Mouse (Mus musculus) bone marrow macrophage, adult 2 months (primary cell): Measurements from ENCODE around the gene Golph3l. TPM values are rescaled to one million over a fixed set of nuclear protein-coding genes. Genes with fewer than 3 reads are reported as not detected.
A peak's percentile ranks its signal among the peaks of the same experiment; 100 is the strongest.

Source experiments
- H3K27ac ChIP-seq: 2 replicates; pipeline ENCODE4 v1.5.1; 2012; ENCODE audit warnings: low read depth, low read length; ENCODE audit not compliant: insufficient read depth
- H3K4me1 ChIP-seq: 2 replicates; pipeline ENCODE4 v1.6.1; 2012; ENCODE audit warnings: low read length; ENCODE audit not compliant: control insufficient read depth, insufficient read depth
- H3K4me3 ChIP-seq: 2 replicates; pipeline ENCODE4 v1.5.1; 2012; ENCODE audit warnings: mild to moderate bottlenecking, low read length, moderate library complexity; ENCODE audit not compliant: insufficient read depth
- CTCF ChIP-seq: IDR thresholded peaks from 2 replicates; pipeline ENCODE4 v1.5.1; 2012; ENCODE audit warnings: low read depth, mild to moderate bottlenecking, low read length, moderate library complexity
- POLR2A ChIP-seq: IDR thresholded peaks from 2 replicates; pipeline ENCODE4 v1.6.1; 2012; ENCODE audit warnings: mild to moderate bottlenecking, low read depth, low read length, borderline replicate concordance
- polyA plus RNA-seq: library from polyadenylated mRNA; stranded (reverse); fragments of >200 nt; gene quantifications from 2 replicates; pipeline ENCODE4 v1.2.4, GENCODE M21; 2012; ENCODE audit not compliant: missing spikeins, insufficient read depth, insufficient read length

Golph3l gene
- polyA plus RNA-seq, 1 experiment: 75.3 TPM

DNA sequence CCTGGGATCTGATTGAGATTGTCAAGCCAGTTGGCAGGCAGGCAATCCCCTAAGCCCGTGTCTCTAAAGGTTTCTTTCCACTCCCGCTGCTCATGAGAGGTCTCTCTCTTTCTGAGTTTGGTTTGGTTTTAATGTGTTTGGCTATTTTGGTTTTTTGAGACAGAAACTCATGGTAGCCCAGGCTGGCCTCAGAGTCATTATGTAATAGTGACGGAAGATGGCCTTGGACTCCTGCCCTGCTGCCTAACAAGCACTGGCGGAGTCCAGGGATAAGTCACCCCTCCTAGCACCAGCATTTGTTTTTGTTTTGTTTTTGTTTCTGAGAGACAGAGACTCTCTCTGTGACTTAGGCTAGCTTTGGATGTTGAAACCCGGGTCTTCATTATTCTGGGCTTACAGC, 66.7 kb downstream of the Golph3l start:
- peak overlapping the region; percentile 100 for H3K27ac ChIP-seq
- no peak for TF ChIP-seq CTCF
- no peak for TF ChIP-seq POLR2A
- peaks cover 65% of the 10 kb centered on the region for H3K4me1 ChIP-seq
- no peak overlapping the region for H3K4me3 ChIP-seq

GRCm38 (mm10) chr3:95657108-95657507, 68.4 kb downstream of the Golph3l start:
- H3K27ac ChIP-seq: peak overlapping the region; percentile 99
- TF ChIP-seq POLR2A (no peak), CTCF (no peak)
- no peak overlapping the region for H3K4me3 ChIP-seq
- peaks cover 51% of the 10 kb centered on the region for H3K4me1 ChIP-seq

GRCm38 (mm10) chr3:95657711-95658110, 69.0 kb downstream of the Golph3l start:
- peak overlapping the region; percentile 99 for H3K27ac ChIP-seq
- H3K4me3 ChIP-seq: peak overlapping the region; percentile 97
- TF ChIP-seq POLR2A: no peak
- TF ChIP-seq CTCF: no peak
- H3K4me1 ChIP-seq: peaks cover 47% of the 10 kb centered on the region

- peaks cover 45% of the 10 kb centered on the region for H3K4me1 ChIP-seq
- no peak for TF ChIP-seq CTCF
- TF ChIP-seq POLR2A: peak; percentile 84; the same call in 1 of the 2 replicates
These were observed 69.6 kb downstream of the Golph3l start, which contains the start of gene Mcl1 for GRCm38 (mm10) chr3:95658236-95658867. Mcl1 (plus strand) TSS chr3:95658788.

GRCm38 (mm10) chr3:95658868-95659712, 70.4 kb downstream of the Golph3l start:
- TF ChIP-seq POLR2A: no peak
- no peak for TF ChIP-seq CTCF
- Histone ChIP-seq H3K4me1 (peaks cover 47% of the 10 kb centered on the region), H3K27ac (peak overlapping the region; percentile 99), H3K4me3 (peak overlapping the region; percentile 97)

More at GRCm38 (mm10) chr3:95658236-95658867, 69.6 kb downstream of the Golph3l start, which contains the start of gene Mcl1:
- peak within 1 kb of the TSS; percentile 99 for H3K27ac ChIP-seq
- H3K4me3 ChIP-seq: peak within 1 kb of the TSS; percentile 97

- Histone ChIP-seq H3K27ac (peak overlapping the region; percentile 99), H3K4me1 (peaks cover 47% of the 10 kb centered on the region), H3K4me3 (peak overlapping the region; percentile 97)
- TF ChIP-seq CTCF (no peak), POLR2A (no peak)
These were observed 71.2 kb downstream of the Golph3l start for GRCm38 (mm10) chr3:95659948-95660347.

DNA sequence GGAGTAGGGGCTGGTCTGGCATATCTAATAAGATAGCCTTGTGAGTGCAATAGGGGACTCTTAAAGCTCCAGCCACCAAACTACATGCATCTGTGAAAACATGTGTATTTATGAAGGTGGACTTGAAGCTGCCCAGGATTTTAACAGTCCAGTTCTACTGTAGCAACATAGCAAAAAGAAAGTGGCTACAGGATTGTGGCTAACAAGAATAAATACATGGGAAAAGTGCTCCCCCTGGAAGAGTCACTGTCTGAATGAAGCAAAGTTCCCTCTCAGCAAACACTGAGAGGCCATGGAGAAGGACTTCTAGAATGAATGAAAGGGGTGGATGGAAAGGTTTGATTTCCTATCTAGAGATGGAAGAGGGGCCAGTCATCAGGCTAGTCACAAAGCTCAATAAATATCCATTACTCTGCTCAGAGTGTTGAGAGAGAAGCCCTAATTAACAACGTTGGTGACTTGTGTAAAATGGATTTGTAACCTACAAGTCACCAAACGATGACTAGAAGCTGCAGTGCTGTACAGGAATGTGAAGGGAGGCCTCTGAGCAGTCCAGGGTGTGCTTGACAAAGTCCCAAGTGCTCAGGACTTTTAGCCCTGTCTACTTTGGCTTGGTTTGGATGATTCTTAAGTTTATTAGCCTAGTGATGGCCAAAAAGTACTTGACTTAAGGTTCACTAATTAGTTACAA, 72.2 kb downstream of the Golph3l start:
- peaks cover 42% of the 10 kb centered on the region for H3K4me1 ChIP-seq
- H3K27ac ChIP-seq: peak overlapping the region; percentile 99

GRCm38 (mm10) chr3:95661945-95662715, 73.4 kb downstream of the Golph3l start:
- no peak for TF ChIP-seq POLR2A
- H3K4me1 ChIP-seq: peaks cover 42% of the 10 kb centered on the region
- peak overlapping the region; percentile 79 for H3K27ac ChIP-seq
- H3K4me3 ChIP-seq: peak overlapping the region; percentile 59

More for the DNA sequence above, 72.2 kb downstream of the Golph3l start:
- peak overlapping the region; percentile 97 for H3K4me3 ChIP-seq
- TF ChIP-seq POLR2A: no peak
- TF ChIP-seq CTCF: no peak

DNA sequence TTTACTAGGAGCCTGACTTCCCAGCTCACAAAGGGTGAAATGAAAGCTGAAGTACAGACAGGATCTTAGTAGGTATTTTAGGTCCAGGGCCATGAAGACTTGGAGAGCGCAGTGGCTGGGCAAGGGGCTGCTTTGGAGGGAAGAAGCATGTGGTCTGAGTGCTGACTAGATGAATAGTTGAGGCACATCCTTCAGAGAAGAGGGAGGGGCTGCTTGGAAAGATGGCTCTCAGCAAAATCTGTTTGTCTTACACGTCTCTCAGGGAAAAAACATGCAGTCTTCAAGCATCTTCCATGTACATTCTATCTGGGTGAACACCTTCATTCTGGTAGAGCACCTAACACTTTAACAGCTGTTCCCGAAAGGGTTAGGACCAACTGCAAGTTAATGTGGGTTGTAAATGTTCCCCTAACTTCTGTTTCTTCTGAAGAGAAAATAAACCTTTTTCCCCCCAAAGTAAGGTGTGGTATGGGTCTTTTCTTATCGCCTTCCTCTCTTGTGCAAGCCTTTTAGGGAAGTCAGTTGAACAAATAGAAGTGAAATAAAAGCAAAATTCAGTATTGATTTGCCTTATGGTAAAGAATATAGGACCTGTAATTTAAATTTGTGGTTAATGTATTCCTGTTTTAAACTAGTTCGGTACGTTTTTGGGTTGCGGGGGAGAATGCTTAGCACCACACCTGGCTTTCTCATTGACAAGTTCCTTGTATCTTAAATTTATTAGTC, 74.2 kb downstream of the Golph3l start:
- Histone ChIP-seq H3K27ac (peak overlapping the region; percentile 79), H3K4me3 (peak overlapping the region; percentile 59), H3K4me1 (peaks cover 42% of the 10 kb centered on the region)
- TF ChIP-seq CTCF (no peak), POLR2A (no peak)
